Mouse (Mus musculus) G1E (cell line): Measurements from ENCODE around the gene Lrmda. TPM values are rescaled to one million over a fixed set of nuclear protein-coding genes. Genes with fewer than 3 reads are reported as not detected.

Experiments
- ATAC-seq: 2 replicates; pipeline ENCODE4 v1.8.0; 2016; ENCODE audit warnings: mild to moderate bottlenecking; ENCODE audit not compliant: insufficient number of reproducible peaks, poor library complexity, low FRiP score, severe bottlenecking; ENCODE audit errors: extremely low read depth
- DNase-seq: peaks from one replicate; pipeline ENCODE4 v3.0.0; 2012; ENCODE audit warnings: low spot score
- H3K27me3 ChIP-seq: 2 replicates; pipeline ENCODE4 v1.6.1; 2012; ENCODE audit warnings: mild to moderate bottlenecking, low read length, inconsistent platforms; ENCODE audit not compliant: insufficient read depth
- H3K36me3 ChIP-seq: replicated peaks from 2 replicates; pipeline ENCODE3; 2012; ENCODE audit warnings: mild to moderate bottlenecking, inconsistent platforms
- H3K4me1 ChIP-seq: 2 replicates; pipeline ENCODE4 v1.6.1; 2012; ENCODE audit warnings: low read depth, low read length, inconsistent platforms, mixed read lengths; ENCODE audit not compliant: insufficient read depth
- H3K4me3 ChIP-seq: 2 replicates; pipeline ENCODE4 v1.5.1; 2012; ENCODE audit warnings: low read depth, mild to moderate bottlenecking, inconsistent platforms, low read length, moderate library complexity, mixed read lengths
- H3K9me3 ChIP-seq: replicated peaks from 2 replicates; pipeline ENCODE4 v1.6.1; 2012; ENCODE audit warnings: inconsistent platforms
- CTCF ChIP-seq: IDR thresholded peaks from 2 replicates; pipeline ENCODE4 v1.5.1; 2012; ENCODE audit warnings: low read depth, low read length, inconsistent platforms, mixed read lengths
- GATA1 ChIP-seq: IDR thresholded peaks from 2 replicates; pipeline ENCODE4 v1.6.1; 2012; ENCODE audit warnings: borderline replicate concordance, low read length, inconsistent platforms, mixed read lengths
- GATA2 ChIP-seq: IDR thresholded peaks from 2 replicates; pipeline ENCODE4 v1.6.1; 2012; ENCODE audit warnings: low read depth, low read length, inconsistent platforms, borderline replicate concordance
- POLR2AphosphoS5 ChIP-seq: IDR thresholded peaks from 2 replicates; pipeline ENCODE4 v1.6.1; 2012; ENCODE audit warnings: low read depth, low read length, inconsistent platforms; ENCODE audit not compliant: insufficient replicate concordance
- TAL1 ChIP-seq: conservative IDR thresholded peaks from 2 replicates; pipeline ENCODE4 v1.6.1; 2012; ENCODE audit warnings: low read depth, low read length, inconsistent platforms, mixed read lengths
- polyA plus RNA-seq: library from polyadenylated mRNA; stranded (reverse); fragments of >175 nt; gene quantifications from 2 replicates; pipeline ENCODE4 v1.2.3, GENCODE M21; 2012
- total RNA-seq, 2 experiments: library from RNA; stranded (forward) in 1 of 2; stranded (reverse) in 1 of 2; fragments of 200-1000 nt in 1 of 2; fragments of >200 nt in 1 of 2; fragmentation: Nextera tagmentation in 1 of 2; gene quantifications; 2 replicates each; pipeline ENCODE4 v1.2.3; 2014 to 2017

Lrmda gene
- total and polyA plus RNA-seq, 3 experiments = not detected

DNA sequence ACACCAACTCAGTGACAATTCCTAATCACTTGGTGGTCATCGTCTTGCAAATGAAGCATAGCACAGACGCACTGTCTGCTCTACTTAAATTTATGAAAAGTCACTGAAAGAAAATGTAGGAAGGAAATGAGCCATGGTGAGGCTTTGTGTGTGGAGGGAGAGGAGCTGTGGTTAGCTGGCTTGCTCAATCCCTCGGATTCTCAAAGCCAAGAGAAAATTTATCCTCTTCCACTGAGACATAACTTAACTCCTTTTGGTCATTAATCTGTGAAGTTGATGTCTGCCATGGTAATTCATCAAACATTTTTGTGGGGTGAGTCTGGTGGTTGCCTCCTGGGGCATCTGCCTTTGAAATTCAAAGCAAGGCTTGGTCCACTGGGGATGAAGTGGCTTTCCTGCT, 867.7 kb downstream of the Lrmda start:
- no peak for DNase-seq
- peaks cover 11% of the 10 kb centered on the region for H3K9me3 ChIP-seq
- TF ChIP-seq CTCF (no peak), POLR2AphosphoS5 (no peak), TAL1 (no peak), GATA1 (no peak), GATA2 (no peak)
- no peak for ATAC-seq
- no peak overlapping the region for H3K4me3 ChIP-seq
- H3K36me3 ChIP-seq = no peaks in the 10 kb centered on the region
- no peaks in the 10 kb centered on the region for H3K27me3 ChIP-seq
- H3K4me1 ChIP-seq = no peaks in the 10 kb centered on the region

DNA sequence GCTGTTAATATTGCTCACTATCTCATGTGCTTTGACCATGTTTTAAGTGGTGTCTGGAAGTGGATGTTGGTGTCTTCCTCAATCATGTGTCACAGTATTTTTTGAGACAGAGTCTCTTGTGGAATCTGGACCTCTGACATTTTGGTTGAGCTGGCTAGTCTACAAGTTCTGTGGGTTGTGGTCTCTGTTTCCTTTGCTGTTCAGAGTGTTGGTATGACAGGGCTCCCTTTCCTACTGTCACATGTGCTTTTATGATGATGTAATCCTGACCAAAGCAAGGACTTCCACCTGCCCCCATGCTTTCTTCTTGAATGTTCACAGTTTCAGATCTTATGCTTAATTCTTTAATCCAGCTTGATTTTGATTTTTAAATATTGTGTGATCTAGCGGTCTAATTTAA, 879.8 kb downstream of the Lrmda start:
- H3K4me3 ChIP-seq = no peak overlapping the region
- TF ChIP-seq GATA2 = no peak
- TF ChIP-seq GATA1 = no peak
- TF ChIP-seq TAL1 = no peak
- no peak for TF ChIP-seq CTCF
- no peak for TF ChIP-seq POLR2AphosphoS5
- no peaks in the 10 kb centered on the region for H3K27me3 ChIP-seq
- no peaks in the 10 kb centered on the region for H3K4me1 ChIP-seq
- ATAC-seq = no peak
- no peak for DNase-seq
- H3K9me3 ChIP-seq = peaks cover 2% of the 10 kb centered on the region; the same call in 1 of the 2 replicates
- H3K36me3 ChIP-seq = no peaks in the 10 kb centered on the region

DNA sequence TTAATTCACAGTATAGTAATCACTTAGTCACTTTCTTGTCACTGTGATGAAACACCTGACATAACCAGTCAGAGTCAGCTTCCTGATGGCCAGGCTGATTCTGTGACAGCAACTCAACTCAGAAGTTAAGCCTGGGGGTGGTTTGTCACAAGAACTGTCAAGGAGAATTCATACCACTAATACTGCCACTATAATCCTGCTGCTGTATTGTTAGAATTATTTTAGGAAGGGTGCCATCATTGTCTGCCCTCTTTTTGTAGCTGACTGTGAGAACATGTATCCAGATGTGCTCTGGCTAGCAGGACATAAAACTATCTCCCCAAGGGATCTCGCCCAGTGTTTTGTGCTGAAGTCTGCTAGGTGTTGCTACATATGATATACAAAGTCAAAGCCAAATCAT, 882.6 kb downstream of the Lrmda start:
- H3K27me3 ChIP-seq = no peaks in the 10 kb centered on the region
- no peak overlapping the region for H3K4me3 ChIP-seq
- ATAC-seq (no peak), DNase-seq (no peak)
- H3K36me3 ChIP-seq = no peaks in the 10 kb centered on the region
- no peaks in the 10 kb centered on the region for H3K4me1 ChIP-seq
- H3K9me3 ChIP-seq = peaks cover 2% of the 10 kb centered on the region; the same call in 1 of the 2 replicates
- no peak for TF ChIP-seq POLR2AphosphoS5
- TF ChIP-seq GATA2 = no peak
- TF ChIP-seq GATA1 = no peak
- no peak for TF ChIP-seq CTCF
- no peak for TF ChIP-seq TAL1

DNA sequence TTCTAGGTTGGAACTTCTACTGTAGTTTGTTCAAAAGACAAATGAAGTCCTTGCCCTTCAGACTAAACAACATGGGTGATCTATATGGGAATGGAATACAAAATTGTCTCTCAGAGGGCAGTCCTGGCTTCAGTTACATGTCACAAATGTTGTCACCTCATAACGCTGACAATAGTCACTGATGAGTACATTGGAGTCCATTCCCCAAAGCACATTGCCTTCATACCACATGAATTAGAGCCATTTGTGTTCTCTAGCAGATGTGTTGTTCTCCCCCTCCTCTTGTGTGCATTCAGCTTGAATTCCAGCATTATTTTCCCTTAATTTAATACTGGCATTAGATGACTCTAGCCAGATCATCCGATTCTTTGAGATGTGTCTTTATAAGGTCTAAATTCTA, 883.4 kb downstream of the Lrmda start:
- no peak for TF ChIP-seq POLR2AphosphoS5
- Histone ChIP-seq H3K27me3 (no peaks in the 10 kb centered on the region), H3K36me3 (no peaks in the 10 kb centered on the region), H3K4me3 (no peak overlapping the region), H3K9me3 (peaks cover 2% of the 10 kb centered on the region; the same call in 1 of the 2 replicates), H3K4me1 (no peaks in the 10 kb centered on the region)
- ATAC-seq = no peak
- no peak for DNase-seq

DNA sequence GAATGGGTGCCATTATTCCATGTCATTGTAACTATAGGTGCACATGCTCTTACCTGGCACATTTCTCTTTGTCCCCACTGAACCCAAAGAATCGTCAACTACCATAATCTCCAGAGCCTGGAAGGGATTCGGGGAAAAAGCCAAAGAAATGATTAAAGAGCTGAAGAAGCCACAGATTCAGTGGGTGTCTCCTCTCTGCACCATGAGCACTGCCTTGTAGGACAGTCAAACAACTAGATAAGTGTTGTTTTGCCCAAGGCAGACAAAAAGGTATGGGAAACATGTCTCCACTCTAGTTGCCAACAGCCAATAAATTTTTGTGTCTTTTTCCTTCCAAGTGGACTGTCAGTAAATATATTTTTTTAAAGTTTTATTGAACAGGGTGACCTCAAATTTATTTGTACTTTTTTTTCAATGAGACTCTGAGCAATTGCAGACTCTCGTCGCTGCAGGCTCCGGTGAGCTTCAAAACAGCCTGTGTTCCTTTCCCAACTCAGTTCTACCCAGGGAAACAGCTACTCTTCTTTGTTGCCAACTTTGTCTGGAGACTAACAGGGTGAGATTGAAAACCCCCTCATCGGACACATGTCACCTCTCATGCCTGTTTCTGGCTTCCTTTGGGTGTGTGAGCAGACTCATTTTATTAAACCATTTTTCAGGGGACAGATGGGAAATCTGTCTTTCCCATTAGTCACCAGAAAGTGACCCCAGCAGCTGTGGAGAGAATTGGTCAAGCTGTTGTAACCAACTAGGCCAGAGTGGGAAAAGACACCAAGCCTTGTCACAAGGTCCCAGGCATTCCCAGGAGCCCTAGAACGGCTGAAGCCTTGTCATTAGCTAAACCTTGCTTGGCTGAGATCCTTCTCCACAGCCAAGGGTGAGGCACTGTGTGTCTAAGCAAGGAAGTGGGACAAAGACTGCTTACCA, 886.5 kb downstream of the Lrmda start:
- H3K36me3 ChIP-seq = no peaks in the 10 kb centered on the region
- TF ChIP-seq GATA2 = no peak
- no peak for TF ChIP-seq CTCF
- TF ChIP-seq GATA1 = no peak
- TF ChIP-seq POLR2AphosphoS5 = no peak
- TF ChIP-seq TAL1 = no peak
- no peaks in the 10 kb centered on the region for H3K4me1 ChIP-seq
- H3K9me3 ChIP-seq = peaks cover 2% of the 10 kb centered on the region; the same call in 1 of the 2 replicates
- DNase-seq (no peak), ATAC-seq (no peak)
- no peak overlapping the region for H3K4me3 ChIP-seq
- no peaks in the 10 kb centered on the region for H3K27me3 ChIP-seq

DNA sequence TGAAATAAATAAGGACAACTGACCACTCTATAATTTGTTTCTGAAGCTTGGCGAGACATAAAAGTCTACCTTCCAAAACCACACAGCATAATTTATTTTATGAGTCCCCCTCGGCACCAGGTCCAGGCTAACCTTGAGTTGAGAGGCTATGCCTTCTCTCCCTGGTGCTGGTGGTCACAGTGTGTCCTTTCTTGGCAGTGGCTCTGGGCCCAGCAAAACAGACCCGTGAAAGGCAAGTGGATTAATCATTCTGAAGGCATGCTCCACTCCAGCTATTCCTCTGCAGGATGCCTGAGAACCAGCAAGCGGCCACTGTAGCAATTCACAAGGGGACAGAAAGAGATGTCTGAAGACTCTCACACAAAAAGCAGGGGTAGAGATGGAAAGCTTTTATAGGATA, 887.2 kb downstream of the Lrmda start:
- ATAC-seq = no peak
- no peak for TF ChIP-seq GATA2
- TF ChIP-seq TAL1 = no peak
- no peak for TF ChIP-seq CTCF
- no peak for TF ChIP-seq GATA1
- TF ChIP-seq POLR2AphosphoS5 = no peak
- no peaks in the 10 kb centered on the region for H3K4me1 ChIP-seq

More for the DNA sequence above, 887.2 kb downstream of the Lrmda start:
- H3K27me3 ChIP-seq = no peaks in the 10 kb centered on the region
- no peak overlapping the region for H3K4me3 ChIP-seq
- H3K36me3 ChIP-seq = no peaks in the 10 kb centered on the region
- peaks cover 2% of the 10 kb centered on the region; the same call in 1 of the 2 replicates for H3K9me3 ChIP-seq
- DNase-seq = no peak
